Mouse (Mus musculus) ES-Bruce4 (cell line): ENCODE results near the gene Slc16a7.

Source experiments
- CTCF ChIP-seq: IDR thresholded peaks from one replicate; pipeline ENCODE4 v1.8.1; 2011; ENCODE audit warnings: low read depth, low read length
- EP300 ChIP-seq: IDR thresholded peaks from 2 replicates; pipeline ENCODE4 v1.6.1; 2011; ENCODE audit warnings: low read depth, low read length; ENCODE audit not compliant: insufficient read depth
- POLR2A ChIP-seq: IDR thresholded peaks from one replicate; pipeline ENCODE4 v1.8.1; 2011; ENCODE audit warnings: low read length; ENCODE audit not compliant: insufficient read depth

DNA sequence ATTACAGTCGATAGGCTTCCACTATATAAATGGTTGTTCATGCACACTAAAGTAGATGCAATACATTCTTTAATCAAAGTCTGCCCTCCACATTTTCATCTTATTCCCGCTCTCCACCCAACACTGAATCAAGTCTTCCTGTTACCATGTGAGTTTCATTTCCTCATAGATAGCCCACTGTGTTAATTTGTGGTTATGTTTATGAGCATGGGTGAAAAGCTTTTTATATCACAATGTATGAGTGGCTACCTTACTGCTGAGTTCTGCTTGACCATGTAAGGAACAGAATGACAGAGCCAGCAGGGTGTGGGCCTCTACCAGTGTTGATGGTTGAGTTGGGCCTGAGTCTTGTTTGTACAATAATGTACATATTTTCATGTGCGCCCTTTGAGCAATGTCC lies 175.5 kb downstream of the Slc16a7 start:
- TF ChIP-seq POLR2A (no peak), CTCF (no peak), EP300 (no peak)
